Comparison of ENCODE assay signal across 11 mouse cellular contexts in the genomic region with DNA sequence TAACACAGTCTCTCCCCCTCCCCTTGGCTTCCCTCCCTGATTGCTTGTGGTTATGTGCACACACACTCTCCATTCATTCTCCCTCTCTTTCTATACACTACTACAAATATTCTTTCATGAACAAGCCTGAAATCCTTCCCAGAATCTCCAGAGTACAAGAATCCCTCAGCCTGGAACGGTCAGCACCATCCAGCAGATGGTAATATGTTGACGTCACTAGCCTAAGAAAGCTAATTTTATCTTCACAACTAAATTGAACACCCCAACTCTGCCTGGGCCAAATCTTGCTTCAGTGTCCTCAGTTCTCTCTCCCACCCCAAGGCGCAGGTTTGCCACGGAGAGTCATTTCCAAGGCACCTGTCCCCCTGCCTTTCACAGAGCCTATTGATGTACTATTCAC.
"Had no signal": no experiment of that assay in that cellular context is flagged by ENCODE, and none has a peak within 500 bp of the region (broad histone marks: within the 10 kb centered on the region; RNA-seq: fewer than 3 reads in every experiment).

No protein-coding gene starts in this region.

- H3K27me3 ChIP-seq: liver, embryonic 15.5 days; midbrain, embryonic 13.5 days had no signal

- H3K36me3 ChIP-seq: limb, embryonic 10.5 days; liver, embryonic 15.5 days; midbrain, embryonic 13.5 days had no signal

- ATAC-seq: lung, postnatal 0 days; midbrain, embryonic 13.5 days had no signal

- H3K9me3 ChIP-seq: limb, embryonic 10.5 days; liver, embryonic 15.5 days; midbrain, embryonic 13.5 days had no signal

- H3K9ac ChIP-seq: liver, embryonic 15.5 days; midbrain, embryonic 13.5 days had no signal

- H3K4me2 ChIP-seq: liver, embryonic 11.5 days; liver, embryonic 15.5 days; midbrain, embryonic 13.5 days had no signal

- H3K27ac ChIP-seq: left cerebral cortex, adult 2 months; limb, embryonic 10.5 days; liver, embryonic 15.5 days; midbrain, embryonic 13.5 days had no signal

- H3K4me3 ChIP-seq: left cerebral cortex, adult 2 months; limb, embryonic 10.5 days; liver, embryonic 15.5 days; midbrain, embryonic 13.5 days had no signal

- DNase-seq: kidney, adult 18-20 months; lung, adult 2 months; lung, postnatal 36 days; thymus, adult 2 months; thymus, postnatal 25 days had no signal

- H3K4me1 ChIP-seq: limb, embryonic 10.5 days; liver, embryonic 15.5 days; midbrain, embryonic 13.5 days had no signal
